Mouse (Mus musculus): Measurements from ENCODE around the gene Susd1.
A peak's percentile ranks its signal among the peaks of the same experiment; 100 is the strongest.

The Susd1 gene

GRCm38 (mm10) chr4:59381007-59381743 lies 57.3 kb downstream of the Susd1 start:
- peak; percentile 57 to 69 for DNase-seq (ENCODE audit: low spot score in 2 of 2)

- DNase-seq (ENCODE audit: low spot score in 2 of 2): no peak
Observed at GRCm38 (mm10) chr4:59380478-59380877, 58.0 kb downstream of the Susd1 start.

GRCm38 (mm10) chr4:59379876-59380275 lies 58.6 kb downstream of the Susd1 start:
- no peak for DNase-seq (ENCODE audit: low spot score in 2 of 2)

GRCm38 (mm10) chr4:59378631-59379030 lies 59.8 kb downstream of the Susd1 start:
- no peak for DNase-seq (ENCODE audit: low spot score in 2 of 2)

GRCm38 (mm10) chr4:59374271-59374938 lies 64.0 kb downstream of the Susd1 start:
- DNase-seq (ENCODE audit: low spot score in 2 of 2): no peak

- DNase-seq (ENCODE audit: low spot score in 2 of 2): no peak
Observed at GRCm38 (mm10) chr4:59372546-59373157, 65.8 kb downstream of the Susd1 start.

GRCm38 (mm10) chr4:59371910-59372309 lies 66.5 kb downstream of the Susd1 start:
- no peak for DNase-seq (ENCODE audit: low spot score in 2 of 2)

- no peak for DNase-seq (ENCODE audit: low spot score in 2 of 2)
Observed at GRCm38 (mm10) chr4:59369941-59370340, 68.5 kb downstream of the Susd1 start.

- peak in 1 of 2 experiments; percentile 44 for DNase-seq (ENCODE audit: low spot score in 2 of 2)
Observed at GRCm38 (mm10) chr4:59368118-59368517, 70.3 kb downstream of the Susd1 start.

GRCm38 (mm10) chr4:59366206-59366605 lies 72.2 kb downstream of the Susd1 start:
- DNase-seq (ENCODE audit: low spot score in 2 of 2): no peak

GRCm38 (mm10) chr4:59365571-59365970 lies 72.9 kb downstream of the Susd1 start:
- DNase-seq (ENCODE audit: low spot score in 2 of 2): peak in 1 of 2 experiments; percentile 44

GRCm38 (mm10) chr4:59364229-59365173 lies 73.9 kb downstream of the Susd1 start:
- DNase-seq (ENCODE audit: low spot score in 2 of 2): peak in 1 of 2 experiments; percentile 44

- DNase-seq (ENCODE audit: low spot score in 2 of 2): peak in 1 of 2 experiments; percentile 43
Observed at GRCm38 (mm10) chr4:59363041-59363440, 75.4 kb downstream of the Susd1 start.

GRCm38 (mm10) chr4:59360704-59361103 lies 77.7 kb downstream of the Susd1 start:
- peak; percentile 61 to 85 for DNase-seq (ENCODE audit: low spot score in 2 of 2)

- DNase-seq (ENCODE audit: low spot score in 2 of 2): peak in 1 of 2 experiments; percentile 47
Observed at GRCm38 (mm10) chr4:59359921-59360320, 78.5 kb downstream of the Susd1 start.

GRCm38 (mm10) chr4:59358960-59359359 lies 79.5 kb downstream of the Susd1 start:
- DNase-seq (ENCODE audit: low spot score in 2 of 2): peak in 1 of 2 experiments; percentile 55

GRCm38 (mm10) chr4:59355421-59355820 lies 83.0 kb downstream of the Susd1 start:
- peak in 1 of 2 experiments; percentile 55 for DNase-seq (ENCODE audit: low spot score in 2 of 2)

- DNase-seq (ENCODE audit: low spot score in 2 of 2): no peak
Observed at GRCm38 (mm10) chr4:59354666-59355065, 83.8 kb downstream of the Susd1 start.

- DNase-seq (ENCODE audit: low spot score in 2 of 2): peak in 1 of 2 experiments; percentile 52
Observed at GRCm38 (mm10) chr4:59351938-59352337, 86.5 kb downstream of the Susd1 start.

- DNase-seq (ENCODE audit: low spot score in 2 of 2): peak in 1 of 2 experiments; percentile 35
Observed at GRCm38 (mm10) chr4:59350354-59350753, 88.1 kb downstream of the Susd1 start.

- peak in 1 of 2 experiments; percentile 58 for DNase-seq (ENCODE audit: low spot score in 2 of 2)
Observed at GRCm38 (mm10) chr4:59349425-59350185, 88.8 kb downstream of the Susd1 start.

Data from urinary bladder, postnatal 4 days (tissue).